Mouse (Mus musculus): ENCODE measurements around the gene P4htm. TPM values are rescaled to one million over a fixed set of nuclear protein-coding genes. Genes with fewer than 3 reads are reported as not detected.

P4htm gene
- polyA plus RNA-seq (2014; fragmentation: Illumina TruSeq; extraction: RNeasy Lipid Tissue Mini Kit (QIAGEN cat#74804); ENCODE audit: low read depth, low replicate concordance) = not detected

GRCm38 (mm10) chr9:108596998-108597764, at the start of gene P4htm:
TSS of gene P4htm (minus strand) at chr9:108597667.

GRCm38 (mm10) chr9:108578545-108579343, 18.7 kb downstream of the P4htm start, which contains the start of gene Wdr6:
TSS of gene Wdr6 (minus strand) at chr9:108578739.

GRCm38 (mm10) chr9:108569381-108570206, 27.9 kb downstream of the P4htm start, which contains the start of gene Dalrd3:
TSS of gene Dalrd3 (plus strand) at chr9:108569886.

DNA sequence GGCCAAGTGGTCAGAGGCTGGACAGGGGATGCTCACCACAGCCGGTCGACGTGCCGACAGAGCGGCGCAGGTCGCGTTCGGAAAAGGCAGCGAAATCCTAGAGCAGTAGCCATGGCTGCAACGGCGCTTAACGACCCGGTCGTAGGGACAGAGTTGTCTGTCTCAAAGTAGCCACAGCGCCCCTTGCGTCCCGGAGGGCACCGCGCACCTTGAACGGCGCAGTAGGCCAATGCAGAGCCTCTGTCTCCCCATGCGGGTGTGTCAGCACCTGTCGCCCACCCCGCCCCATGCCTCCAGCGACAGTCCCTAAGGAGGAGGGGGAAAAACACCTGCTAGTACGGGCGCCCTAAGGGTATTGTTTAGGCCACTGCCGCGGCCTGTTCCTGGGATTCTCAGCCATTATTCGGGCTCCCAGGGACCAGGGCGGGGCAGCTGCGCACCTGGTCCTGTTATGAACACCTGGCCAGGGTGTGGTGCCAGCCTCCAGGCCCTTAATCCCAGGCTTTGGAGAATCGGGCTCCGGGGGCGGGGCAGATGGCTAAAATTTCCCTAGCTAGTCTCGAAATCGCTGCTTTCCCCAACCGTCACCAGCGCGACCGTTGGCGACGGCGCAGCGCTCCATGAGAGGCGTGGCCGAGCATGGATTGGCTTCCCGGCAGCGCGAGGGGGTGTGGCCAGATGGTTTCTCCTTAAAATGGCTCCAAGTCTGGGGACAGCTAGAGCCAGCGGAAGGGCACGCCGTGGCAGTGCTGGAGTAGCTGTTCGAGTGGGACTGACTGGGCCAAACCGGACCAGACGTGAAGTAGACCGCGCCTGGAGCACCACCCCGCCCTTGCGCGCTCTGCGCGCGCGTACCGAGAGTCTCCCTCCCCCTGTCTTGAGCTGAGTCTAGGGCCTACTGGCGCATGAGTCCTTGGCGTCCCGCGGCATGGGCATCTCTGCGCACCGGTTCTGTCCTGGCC, 30.4 kb downstream of the P4htm start, which contains the start of gene Ndufaf3:
Gene Ndufaf3, minus strand, starts transcription at position 620 of the 962 bp plus-strand sequence.

DNA sequence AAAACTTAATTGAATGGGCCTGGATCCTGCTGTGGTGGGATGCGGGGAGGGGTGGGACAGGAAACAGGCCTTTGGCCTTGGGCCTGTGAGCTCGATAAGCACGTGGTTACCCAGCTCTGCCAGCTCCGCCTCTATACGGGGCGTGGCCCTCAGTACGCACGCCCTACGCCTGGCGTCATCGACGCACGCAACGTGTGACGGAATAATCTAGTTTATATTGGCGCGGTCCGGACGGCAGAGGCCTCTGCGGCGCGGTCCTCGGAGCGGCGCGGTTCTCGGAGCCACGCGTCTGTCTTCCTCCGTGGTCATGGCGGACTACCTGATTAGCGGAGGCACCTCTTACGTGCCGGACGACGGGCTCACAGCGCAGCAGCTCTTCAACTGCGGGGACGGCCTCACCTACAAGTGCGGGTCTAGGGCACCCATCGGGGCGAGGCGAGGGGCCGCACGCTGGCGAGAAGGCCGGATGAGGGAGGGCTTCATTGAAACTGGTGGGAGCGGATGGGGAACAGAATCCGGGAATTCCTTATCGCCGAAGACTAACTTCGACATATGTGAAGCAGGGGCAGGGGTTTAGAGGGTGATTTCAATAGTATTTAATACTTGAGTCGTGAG, 37.1 kb downstream of the P4htm start, which contains the start of gene Impdh2:
Gene Impdh2, plus strand, starts transcription at position 60 of the 615 bp plus-strand sequence.

Other genes starting within 250 kb of the P4htm start
- 49.6 TPM for gene Usp4, start 249.8 kb downstream of the P4htm start, polyA plus RNA-seq (2014; fragmentation: Illumina TruSeq; extraction: RNeasy Lipid Tissue Mini Kit (QIAGEN cat#74804); ENCODE audit: low read depth, low replicate concordance)
- not detected for gene 1700102P08Rik, start 204.9 kb downstream of the P4htm start, polyA plus RNA-seq (2014; fragmentation: Illumina TruSeq; extraction: RNeasy Lipid Tissue Mini Kit (QIAGEN cat#74804); ENCODE audit: low read depth, low replicate concordance)
- not detected for gene Ccdc36, start 169.2 kb downstream of the P4htm start, polyA plus RNA-seq (2014; fragmentation: Illumina TruSeq; extraction: RNeasy Lipid Tissue Mini Kit (QIAGEN cat#74804); ENCODE audit: low read depth, low replicate concordance)
- gene BC048562, start 161.2 kb downstream of the P4htm start, polyA plus RNA-seq (2014; fragmentation: Illumina TruSeq; extraction: RNeasy Lipid Tissue Mini Kit (QIAGEN cat#74804); ENCODE audit: low read depth, low replicate concordance) = not detected
- gene Ccdc71, start 137.1 kb downstream of the P4htm start, polyA plus RNA-seq (2014; fragmentation: Illumina TruSeq; extraction: RNeasy Lipid Tissue Mini Kit (QIAGEN cat#74804); ENCODE audit: low read depth, low replicate concordance) = 1.9 TPM
- 1.4 TPM for gene Klhdc8b, start 136.1 kb downstream of the P4htm start, polyA plus RNA-seq (2014; fragmentation: Illumina TruSeq; extraction: RNeasy Lipid Tissue Mini Kit (QIAGEN cat#74804); ENCODE audit: low read depth, low replicate concordance)
- 0.79 TPM for gene Lamb2, start 117.9 kb downstream of the P4htm start, polyA plus RNA-seq (2014; fragmentation: Illumina TruSeq; extraction: RNeasy Lipid Tissue Mini Kit (QIAGEN cat#74804); ENCODE audit: low read depth, low replicate concordance)
- 7.2 TPM for gene Usp19, start 107.1 kb downstream of the P4htm start, polyA plus RNA-seq (2014; fragmentation: Illumina TruSeq; extraction: RNeasy Lipid Tissue Mini Kit (QIAGEN cat#74804); ENCODE audit: low read depth, low replicate concordance)
- gene Qars, start 90.0 kb downstream of the P4htm start, polyA plus RNA-seq (2014; fragmentation: Illumina TruSeq; extraction: RNeasy Lipid Tissue Mini Kit (QIAGEN cat#74804); ENCODE audit: low read depth, low replicate concordance) = 49.3 TPM
- gene Qrich1, start 80.9 kb downstream of the P4htm start, polyA plus RNA-seq (2014; fragmentation: Illumina TruSeq; extraction: RNeasy Lipid Tissue Mini Kit (QIAGEN cat#74804); ENCODE audit: low read depth, low replicate concordance) = 28.6 TPM
- gene Impdh2, start 37.4 kb downstream of the P4htm start, polyA plus RNA-seq (2014; fragmentation: Illumina TruSeq; extraction: RNeasy Lipid Tissue Mini Kit (QIAGEN cat#74804); ENCODE audit: low read depth, low replicate concordance) = 20.3 TPM
- gene Ndufaf3, start 30.2 kb downstream of the P4htm start, polyA plus RNA-seq (2014; fragmentation: Illumina TruSeq; extraction: RNeasy Lipid Tissue Mini Kit (QIAGEN cat#74804); ENCODE audit: low read depth, low replicate concordance) = 3.4 TPM
- gene Dalrd3, start 27.8 kb downstream of the P4htm start, polyA plus RNA-seq (2014; fragmentation: Illumina TruSeq; extraction: RNeasy Lipid Tissue Mini Kit (QIAGEN cat#74804); ENCODE audit: low read depth, low replicate concordance) = 5.1 TPM
- 0.93 TPM for gene Wdr6, start 18.9 kb downstream of the P4htm start, polyA plus RNA-seq (2014; fragmentation: Illumina TruSeq; extraction: RNeasy Lipid Tissue Mini Kit (QIAGEN cat#74804); ENCODE audit: low read depth, low replicate concordance)
- gene Arih2, start 51.7 kb upstream of the P4htm start, polyA plus RNA-seq (2014; fragmentation: Illumina TruSeq; extraction: RNeasy Lipid Tissue Mini Kit (QIAGEN cat#74804); ENCODE audit: low read depth, low replicate concordance) = 23.0 TPM
- 136 TPM for gene Slc25a20, start 64.4 kb upstream of the P4htm start, polyA plus RNA-seq (2014; fragmentation: Illumina TruSeq; extraction: RNeasy Lipid Tissue Mini Kit (QIAGEN cat#74804); ENCODE audit: low read depth, low replicate concordance)
- 73.3 TPM for gene Prkar2a, start 91.6 kb upstream of the P4htm start, polyA plus RNA-seq (2014; fragmentation: Illumina TruSeq; extraction: RNeasy Lipid Tissue Mini Kit (QIAGEN cat#74804); ENCODE audit: low read depth, low replicate concordance)
- 123 TPM for gene Ip6k2, start 186.1 kb upstream of the P4htm start, polyA plus RNA-seq (2014; fragmentation: Illumina TruSeq; extraction: RNeasy Lipid Tissue Mini Kit (QIAGEN cat#74804); ENCODE audit: low read depth, low replicate concordance)
- gene Nckipsd, start 210.7 kb upstream of the P4htm start, polyA plus RNA-seq (2014; fragmentation: Illumina TruSeq; extraction: RNeasy Lipid Tissue Mini Kit (QIAGEN cat#74804); ENCODE audit: low read depth, low replicate concordance) = not detected
- gene Celsr3, start 228.7 kb upstream of the P4htm start, polyA plus RNA-seq (2014; fragmentation: Illumina TruSeq; extraction: RNeasy Lipid Tissue Mini Kit (QIAGEN cat#74804); ENCODE audit: low read depth, low replicate concordance) = not detected

All from liver, adult 10 weeks (tissue).